Mouse (Mus musculus): ENCODE results near the gene Olfr804. TPM values are rescaled to one million over a fixed set of nuclear protein-coding genes. Genes with fewer than 3 reads are reported as not detected.

The Olfr804 gene
- not detected for total RNA-seq (2021)
- long read RNA-seq, experiment 1 = 0 reads
- long read RNA-seq, experiment 2 = 0 reads

- no peak for DNase-seq
Observed at GRCm38 (mm10) chr10:129702910-129703309, at the start of gene Olfr804. Gene Olfr804 (plus strand): TSS chr10:129703210.

GRCm38 (mm10) chr10:129657394-129657793 is 45.6 kb upstream of the Olfr804 start, which contains the start of gene Olfr800:
Gene Olfr800 (plus strand): TSS chr10:129657694.
- no peak for DNase-seq

GRCm38 (mm10) chr10:129673765-129674164 is 29.2 kb upstream of the Olfr804 start, which contains the start of gene Olfr801:
Gene Olfr801 (minus strand): TSS chr10:129673865.
- DNase-seq = no peak

- no peak for DNase-seq
Observed at GRCm38 (mm10) chr10:129688069-129688468, 14.9 kb upstream of the Olfr804 start, which contains the start of gene Olfr802. Gene Olfr802 (minus strand): TSS chr10:129688169.

GRCm38 (mm10) chr10:129694186-129694585 is 8.8 kb upstream of the Olfr804 start, which contains the start of gene Olfr803:
Gene Olfr803 (minus strand): TSS chr10:129694286.
- no peak for DNase-seq

- no peak for DNase-seq
Observed at GRCm38 (mm10) chr10:129729275-129729674, 26.3 kb downstream of the Olfr804 start, which contains the start of gene Olfr805. Gene Olfr805 (minus strand): TSS chr10:129729375.

- no peak for DNase-seq
Observed at GRCm38 (mm10) chr10:129741821-129742220, 38.8 kb downstream of the Olfr804 start, which contains the start of gene Olfr806. Gene Olfr806 (minus strand): TSS chr10:129741921.

GRCm38 (mm10) chr10:129757693-129758092 is 54.7 kb downstream of the Olfr804 start, which contains the start of gene Olfr807:
Gene Olfr807 (minus strand): TSS chr10:129757793.
- no peak for DNase-seq

Small RNAs within 50 kb of the gene (microRNA-seq; reads per million reads assigned to microRNA genes)
- not detected for gene Gm24485

Other genes with a start within 250 kb of the Olfr804 start
- not detected for gene Olfr787, start 241.3 kb upstream of the Olfr804 start, total RNA-seq (2021)
- not detected for gene Olfr788, start 232.2 kb upstream of the Olfr804 start, total RNA-seq (2021)
- not detected for gene Olfr789, start 218.5 kb upstream of the Olfr804 start, total RNA-seq (2021)
- gene Olfr790, start 204.7 kb upstream of the Olfr804 start, total RNA-seq (2021) = not detected
- not detected for gene Olfr791, start 181.4 kb upstream of the Olfr804 start, total RNA-seq (2021)
- not detected for gene Olfr792, start 164.0 kb upstream of the Olfr804 start, total RNA-seq (2021)
- gene Olfr794, start 135.6 kb upstream of the Olfr804 start, total RNA-seq (2021) = not detected
- not detected for gene Olfr796, start 90.6 kb upstream of the Olfr804 start, total RNA-seq (2021)
- gene Olfr798, start 75.3 kb upstream of the Olfr804 start, total RNA-seq (2021) = not detected
- gene Olfr799, start 65.7 kb upstream of the Olfr804 start, total RNA-seq (2021) = not detected
- not detected for gene Olfr800, start 45.5 kb upstream of the Olfr804 start, total RNA-seq (2021)
- not detected for gene Olfr801, start 29.3 kb upstream of the Olfr804 start, total RNA-seq (2021)
- not detected for gene Olfr802, start 15.0 kb upstream of the Olfr804 start, total RNA-seq (2021)
- gene Olfr803, start 8.9 kb upstream of the Olfr804 start, total RNA-seq (2021) = not detected
- gene Olfr805, start 26.2 kb downstream of the Olfr804 start, total RNA-seq (2021) = not detected
- gene Olfr806, start 38.7 kb downstream of the Olfr804 start, total RNA-seq (2021) = not detected
- not detected for gene Olfr807, start 54.6 kb downstream of the Olfr804 start, total RNA-seq (2021)
- gene Olfr808, start 62.3 kb downstream of the Olfr804 start, total RNA-seq (2021) = not detected
- not detected for gene Olfr809, start 71.4 kb downstream of the Olfr804 start, total RNA-seq (2021)
- gene Olfr810, start 91.7 kb downstream of the Olfr804 start, total RNA-seq (2021) = not detected
- not detected for gene Olfr811, start 101.2 kb downstream of the Olfr804 start, total RNA-seq (2021)
- gene Olfr812, start 142.9 kb downstream of the Olfr804 start, total RNA-seq (2021) = not detected
- gene Olfr813, start 152.2 kb downstream of the Olfr804 start, total RNA-seq (2021) = not detected
- gene Olfr814, start 176.6 kb downstream of the Olfr804 start, total RNA-seq (2021) = not detected
- gene Olfr815, start 202.7 kb downstream of the Olfr804 start, total RNA-seq (2021) = not detected
- not detected for gene Olfr816, start 212.4 kb downstream of the Olfr804 start, total RNA-seq (2021)
- not detected for gene Olfr818, start 245.9 kb downstream of the Olfr804 start, total RNA-seq (2021)